Mouse (Mus musculus) thymus, postnatal 14 days (tissue): ENCODE results near the gene Blmh.

Experiments
- DNase-seq: peaks from one replicate; pipeline ENCODE4 v3.0.0; 2021

Blmh gene

GRCm38 (mm10) chr11:77002361-77002760 lies 77.8 kb downstream of the Blmh start:
- DNase-seq = no peak

- DNase-seq = no peak
These were observed 81.3 kb downstream of the Blmh start for GRCm38 (mm10) chr11:77005881-77006280.

GRCm38 (mm10) chr11:77006616-77007015 lies 82.0 kb downstream of the Blmh start:
- DNase-seq = no peak

- DNase-seq = no peak
These were observed 84.7 kb downstream of the Blmh start for GRCm38 (mm10) chr11:77009069-77010025.

GRCm38 (mm10) chr11:77010762-77011475 lies 86.3 kb downstream of the Blmh start:
- no peak for DNase-seq

GRCm38 (mm10) chr11:77018046-77018445 lies 93.4 kb downstream of the Blmh start:
- no peak for DNase-seq

- no peak for DNase-seq
These were observed 94.9 kb downstream of the Blmh start for GRCm38 (mm10) chr11:77019539-77019938.

GRCm38 (mm10) chr11:77021749-77022396 lies 97.3 kb downstream of the Blmh start:
- DNase-seq = no peak

- no peak for DNase-seq
These were observed 102.0 kb downstream of the Blmh start for GRCm38 (mm10) chr11:77026559-77026958.

GRCm38 (mm10) chr11:77028157-77028556 lies 103.5 kb downstream of the Blmh start:
- DNase-seq = no peak

- no peak for DNase-seq
These were observed 106.7 kb downstream of the Blmh start for GRCm38 (mm10) chr11:77031151-77031934.
